Mouse (Mus musculus) heart, adult 2 months (tissue): Measurements from ENCODE around the gene Otop1.

Experiments
- CTCF ChIP-seq: fragments of 200-600 bp; IDR thresholded peaks from 2 replicates; pipeline ENCODE4 v1.8.1; 2022; ENCODE audit warnings: antibody characterized with exemption, mild to moderate bottlenecking, moderate library complexity
- POLR2A ChIP-seq: fragments of 200-500 bp; IDR thresholded peaks from 2 replicates; pipeline ENCODE4 v1.6.1; 2011; ENCODE audit warnings: mild to moderate bottlenecking, low read depth, low read length, control low read depth; ENCODE audit not compliant: insufficient read depth

- no peak for TF ChIP-seq POLR2A
- TF ChIP-seq CTCF, result peak; percentile 74
Measured at GRCm38 (mm10) chr5:38235422-38235821, 40.4 kb upstream of the Otop1 start.
